Mouse (Mus musculus) hindbrain, embryonic 14.5 days (tissue): Measurements from ENCODE around the gene Uba6. TPM values are rescaled to one million over a fixed set of nuclear protein-coding genes. Genes with fewer than 3 reads are reported as not detected.

Experiments
- ATAC-seq: fragments of 200-750 bp; cut with Nextera tagmentation; 2 replicates; pipeline ENCODE4 v1.8.0; 2017; ENCODE audit warnings: moderate number of reproducible peaks, mild to moderate bottlenecking, moderate TSS enrichment, moderate library complexity; ENCODE audit not compliant: low FRiP score
- DNase-seq: peaks from one replicate; pipeline ENCODE4 v3.0.0-alpha.2; 2015; ENCODE audit warnings: low spot score
- H3K27ac ChIP-seq: fragments of 300-500 bp; sonication (generic); 2 replicates; pipeline ENCODE4 v1.5.1; 2014; ENCODE audit warnings: mild to moderate bottlenecking, moderate library complexity
- H3K27me3 ChIP-seq: fragments of 300-500 bp; sonication (generic); 2 replicates; pipeline ENCODE4 v1.6.1; 2014; ENCODE audit warnings: mild to moderate bottlenecking, low read length, mixed read lengths; ENCODE audit not compliant: control insufficient read depth, insufficient read depth
- H3K36me3 ChIP-seq: fragments of 300-500 bp; sonication (generic); replicated peaks from 2 replicates; pipeline ENCODE4 v1.6.1; 2014; ENCODE audit not compliant: control insufficient read depth, insufficient read depth
- H3K4me1 ChIP-seq: fragments of 300-500 bp; sonication (generic); replicated peaks from 2 replicates; pipeline ENCODE4 v1.6.1; 2014; ENCODE audit warnings: antibody characterized with exemption, low read length, mixed read lengths; ENCODE audit not compliant: control insufficient read depth, insufficient read depth
- H3K4me2 ChIP-seq: fragments of 300-500 bp; sonication (generic); replicated peaks from 2 replicates; pipeline ENCODE4 v1.6.1; 2014; ENCODE audit warnings: mild to moderate bottlenecking, moderate library complexity
- H3K4me3 ChIP-seq: fragments of 300-500 bp; sonication (generic); replicated peaks from 2 replicates; pipeline ENCODE4 v1.5.1; 2014; ENCODE audit warnings: mild to moderate bottlenecking, low read length
- H3K9ac ChIP-seq: fragments of 300-500 bp; sonication (generic); 2 replicates; pipeline ENCODE4 v1.6.1; 2014
- H3K9me3 ChIP-seq: fragments of 300-500 bp; sonication (generic); 2 replicates; pipeline ENCODE4 v1.6.1; 2016; ENCODE audit warnings: low read length; ENCODE audit not compliant: control insufficient read depth
- WGBS: fragments of 180-500 bp; shearing (Covaris S2); extraction: QIAGEN DNeasy Blood & Tissue Kit; methylation state at CpG from one replicate; pipeline ENCODE4 v1.1.7; 2014; 5-methylcytosine and 5-hydroxymethylcytosine counted together
- polyA plus RNA-seq: library from polyadenylated mRNA; unstranded; fragments of >200 nt; fragmentation: Nextera tagmentation; extraction: Ambion mirVana; gene quantifications from 2 replicates; pipeline ENCODE4 v1.2.1, GENCODE M21; 2014

The Uba6 gene
- polyA plus RNA-seq, 1 experiment from 2014 or later: 18.3 TPM

- H3K27me3 ChIP-seq: no peaks in the 10 kb centered on the region
These were observed 85.9 kb downstream of the Uba6 start for GRCm38 (mm10) chr5:86086751-86087150.

GRCm38 (mm10) chr5:86084979-86085378 lies 87.6 kb downstream of the Uba6 start:
- H3K4me2 ChIP-seq: no peak overlapping the region
- ATAC-seq (no peak), DNase-seq (no peak)
- H3K27ac ChIP-seq: no peak overlapping the region
- no peak overlapping the region for H3K4me3 ChIP-seq
- no peak overlapping the region for H3K9ac ChIP-seq
- H3K36me3 ChIP-seq: no peaks in the 10 kb centered on the region
- no peaks in the 10 kb centered on the region for H3K27me3 ChIP-seq
- 76% methylated on average over 7 of the region's 7 CpGs for WGBS
- H3K4me1 ChIP-seq: no peaks in the 10 kb centered on the region
- no peaks in the 10 kb centered on the region for H3K9me3 ChIP-seq

More at GRCm38 (mm10) chr5:86086751-86087150, 85.9 kb downstream of the Uba6 start:
- no peak for ATAC-seq
- Histone ChIP-seq H3K9me3 (no peaks in the 10 kb centered on the region), H3K4me1 (no peaks in the 10 kb centered on the region), H3K36me3 (no peaks in the 10 kb centered on the region), H3K27ac (no peak overlapping the region), H3K4me2 (no peak overlapping the region), H3K4me3 (no peak overlapping the region), H3K9ac (no peak overlapping the region)
- no peak for DNase-seq
- 86% methylated on average over 6 of the region's 6 CpGs for WGBS

GRCm38 (mm10) chr5:86083987-86084386 lies 88.6 kb downstream of the Uba6 start:
- H3K4me1 ChIP-seq: no peaks in the 10 kb centered on the region
- 89% methylated on average over 6 of the region's 6 CpGs for WGBS
- H3K27ac ChIP-seq: no peak overlapping the region
- no peaks in the 10 kb centered on the region for H3K9me3 ChIP-seq
- no peak overlapping the region for H3K4me3 ChIP-seq
- no peak overlapping the region for H3K4me2 ChIP-seq
- H3K36me3 ChIP-seq: no peaks in the 10 kb centered on the region
- no peak for DNase-seq
- no peak overlapping the region for H3K9ac ChIP-seq
- H3K27me3 ChIP-seq: no peaks in the 10 kb centered on the region
- no peak for ATAC-seq

- H3K27ac ChIP-seq: no peak overlapping the region
- H3K36me3 ChIP-seq: no peaks in the 10 kb centered on the region
- H3K9ac ChIP-seq: no peak overlapping the region
- WGBS: 86% methylated on average over 3 of the region's 3 CpGs
- H3K4me1 ChIP-seq: no peaks in the 10 kb centered on the region
- H3K9me3 ChIP-seq: no peaks in the 10 kb centered on the region
- H3K27me3 ChIP-seq: no peaks in the 10 kb centered on the region
- no peak for DNase-seq
- ATAC-seq: no peak
- no peak overlapping the region for H3K4me3 ChIP-seq
- no peak overlapping the region for H3K4me2 ChIP-seq
These were observed 93.8 kb downstream of the Uba6 start for GRCm38 (mm10) chr5:86078720-86079334.

- Histone ChIP-seq H3K4me2 (no peak overlapping the region), H3K27me3 (no peaks in the 10 kb centered on the region), H3K9me3 (no peaks in the 10 kb centered on the region), H3K9ac (no peak overlapping the region), H3K36me3 (no peaks in the 10 kb centered on the region), H3K4me1 (no peaks in the 10 kb centered on the region), H3K4me3 (no peak overlapping the region), H3K27ac (no peak overlapping the region)
- DNase-seq (no peak), ATAC-seq (no peak)
- WGBS: 87% methylated on average over 4 of the region's 4 CpGs
These were observed 99.7 kb downstream of the Uba6 start for GRCm38 (mm10) chr5:86072756-86073386.

GRCm38 (mm10) chr5:86071538-86071937 lies 101.1 kb downstream of the Uba6 start, which contains the start of gene Stap1:
Gene Stap1 (plus strand): TSS chr5:86071746.
- WGBS: 85% methylated on average over 7 of the region's 7 CpGs
- no peak for ATAC-seq
- Histone ChIP-seq H3K27me3 (no peaks in the 10 kb centered on the region), H3K4me1 (no peaks in the 10 kb centered on the region), H3K27ac (no peak within 1 kb of the TSS), H3K9ac (no peak within 1 kb of the TSS), H3K4me3 (no peak within 1 kb of the TSS), H3K36me3 (no peaks in the 10 kb centered on the region), H3K9me3 (no peaks in the 10 kb centered on the region), H3K4me2 (no peak within 1 kb of the TSS)
- DNase-seq: no peak

- Histone ChIP-seq H3K4me2 (no peak overlapping the region), H3K36me3 (no peaks in the 10 kb centered on the region), H3K27ac (no peak overlapping the region), H3K27me3 (no peaks in the 10 kb centered on the region), H3K9me3 (no peaks in the 10 kb centered on the region), H3K9ac (no peak overlapping the region), H3K4me1 (peaks cover 5% of the 10 kb centered on the region), H3K4me3 (no peak overlapping the region)
- DNase-seq (no peak), ATAC-seq (no peak)
- 82% methylated on average over 6 of the region's 6 CpGs for WGBS
These were observed 103.5 kb downstream of the Uba6 start for GRCm38 (mm10) chr5:86069121-86069520.

GRCm38 (mm10) chr5:86068451-86068850 lies 104.2 kb downstream of the Uba6 start:
- ATAC-seq: no peak
- H3K9ac ChIP-seq: no peak overlapping the region
- no peak overlapping the region for H3K4me2 ChIP-seq
- DNase-seq: no peak
- H3K36me3 ChIP-seq: no peaks in the 10 kb centered on the region
- no peaks in the 10 kb centered on the region for H3K27me3 ChIP-seq
- WGBS: 87% methylated on average over 3 of the region's 3 CpGs
- H3K27ac ChIP-seq: no peak overlapping the region
- H3K4me3 ChIP-seq: no peak overlapping the region
- H3K4me1 ChIP-seq: peaks cover 11% of the 10 kb centered on the region
- no peaks in the 10 kb centered on the region for H3K9me3 ChIP-seq

- WGBS: 1% methylated on average over 17 of the region's 17 CpGs
- no peaks in the 10 kb centered on the region for H3K9me3 ChIP-seq
- peaks cover 12% of the 10 kb centered on the region for H3K4me1 ChIP-seq
- peak; percentile 47; the same call in 1 of the 2 replicates for ATAC-seq
- peak; percentile 90 for DNase-seq
- peak overlapping the region; percentile 60 for H3K4me3 ChIP-seq
- no peaks in the 10 kb centered on the region for H3K36me3 ChIP-seq
- H3K9ac ChIP-seq: peak overlapping the region; percentile 30
- no peak overlapping the region for H3K27ac ChIP-seq
- no peaks in the 10 kb centered on the region for H3K27me3 ChIP-seq
- H3K4me2 ChIP-seq: peak overlapping the region; percentile 51
These were observed 106.1 kb downstream of the Uba6 start for GRCm38 (mm10) chr5:86066551-86066929.
